Mouse (Mus musculus): ENCODE data around the gene Zdhhc3.

The Zdhhc3 gene

GRCm38 (mm10) chr9:123112805-123113521 is at the start of gene Zdhhc3, which contains the start of gene Exosc7:
Gene Zdhhc3 (minus strand): TSS chr9:123113205.
Gene Exosc7 (plus strand): TSS chr9:123113215.
- DNase-seq (ENCODE audit: low spot score in 2 of 2) = peak; percentile 79

GRCm38 (mm10) chr9:123161792-123162191 is 48.8 kb upstream of the Zdhhc3 start:
- no peak for DNase-seq (ENCODE audit: low spot score in 2 of 2)

- peak; percentile 48 to 79 for DNase-seq (ENCODE audit: low spot score in 2 of 2)
Measured at GRCm38 (mm10) chr9:123159330-123159729, 46.3 kb upstream of the Zdhhc3 start.

GRCm38 (mm10) chr9:123158125-123158836 is 45.3 kb upstream of the Zdhhc3 start:
- DNase-seq (ENCODE audit: low spot score in 2 of 2) = peak in 1 of 2 experiments; percentile 23

GRCm38 (mm10) chr9:123157699-123158098 is 44.7 kb upstream of the Zdhhc3 start:
- DNase-seq (ENCODE audit: low spot score in 2 of 2) = no peak

GRCm38 (mm10) chr9:123156910-123157361 is 43.9 kb upstream of the Zdhhc3 start:
- no peak for DNase-seq (ENCODE audit: low spot score in 2 of 2)

GRCm38 (mm10) chr9:123153121-123153520 is 40.1 kb upstream of the Zdhhc3 start:
- no peak for DNase-seq (ENCODE audit: low spot score in 2 of 2)

GRCm38 (mm10) chr9:123152026-123152425 is 39.0 kb upstream of the Zdhhc3 start:
- no peak for DNase-seq (ENCODE audit: low spot score in 2 of 2)

GRCm38 (mm10) chr9:123151561-123151960 is 38.6 kb upstream of the Zdhhc3 start:
- no peak for DNase-seq (ENCODE audit: low spot score in 2 of 2)

GRCm38 (mm10) chr9:123150241-123151020 is 37.4 kb upstream of the Zdhhc3 start, which contains the start of gene Clec3b:
Gene Clec3b (plus strand): TSS chr9:123150946.
- DNase-seq (ENCODE audit: low spot score in 2 of 2) = no peak

- no peak for DNase-seq (ENCODE audit: low spot score in 2 of 2)
Measured at GRCm38 (mm10) chr9:123148430-123148829, 35.4 kb upstream of the Zdhhc3 start.

GRCm38 (mm10) chr9:123139887-123140614 is 27.0 kb upstream of the Zdhhc3 start:
- no peak for DNase-seq (ENCODE audit: low spot score in 2 of 2)

GRCm38 (mm10) chr9:123138891-123139474 is 26.0 kb upstream of the Zdhhc3 start:
- DNase-seq (ENCODE audit: low spot score in 2 of 2) = no peak

- no peak for DNase-seq (ENCODE audit: low spot score in 2 of 2)
Measured at GRCm38 (mm10) chr9:123136953-123137682, 24.1 kb upstream of the Zdhhc3 start.

GRCm38 (mm10) chr9:123132994-123133393 is 20.0 kb upstream of the Zdhhc3 start:
- DNase-seq (ENCODE audit: low spot score in 2 of 2) = no peak

GRCm38 (mm10) chr9:123127663-123128062 is 14.7 kb upstream of the Zdhhc3 start:
- no peak for DNase-seq (ENCODE audit: low spot score in 2 of 2)

- DNase-seq (ENCODE audit: low spot score in 2 of 2) = no peak
Measured at GRCm38 (mm10) chr9:123124413-123124981, 11.5 kb upstream of the Zdhhc3 start.

- no peak for DNase-seq (ENCODE audit: low spot score in 2 of 2)
Measured at GRCm38 (mm10) chr9:123123571-123124412, 10.8 kb upstream of the Zdhhc3 start.

GRCm38 (mm10) chr9:123123017-123123416 is 10.0 kb upstream of the Zdhhc3 start:
- DNase-seq (ENCODE audit: low spot score in 2 of 2) = no peak

All from frontal cortex, postnatal 14 days (tissue).